Mouse (Mus musculus) bone marrow macrophage, adult 2 months (primary cell): Measurements from ENCODE around the gene Cox8b. TPM values are rescaled to one million over a fixed set of nuclear protein-coding genes. Genes with fewer than 3 reads are reported as not detected.

ENCODE experiments used
- H3K27ac ChIP-seq: 2 replicates; pipeline ENCODE4 v1.5.1; 2012; ENCODE audit warnings: low read depth, low read length; ENCODE audit not compliant: insufficient read depth
- H3K4me1 ChIP-seq: 2 replicates; pipeline ENCODE4 v1.6.1; 2012; ENCODE audit warnings: low read length; ENCODE audit not compliant: control insufficient read depth, insufficient read depth
- H3K4me3 ChIP-seq: 2 replicates; pipeline ENCODE4 v1.5.1; 2012; ENCODE audit warnings: mild to moderate bottlenecking, low read length, moderate library complexity; ENCODE audit not compliant: insufficient read depth
- CTCF ChIP-seq: IDR thresholded peaks from 2 replicates; pipeline ENCODE4 v1.5.1; 2012; ENCODE audit warnings: low read depth, mild to moderate bottlenecking, low read length, moderate library complexity
- POLR2A ChIP-seq: IDR thresholded peaks from 2 replicates; pipeline ENCODE4 v1.6.1; 2012; ENCODE audit warnings: mild to moderate bottlenecking, low read depth, low read length, borderline replicate concordance
- polyA plus RNA-seq: library from polyadenylated mRNA; stranded (reverse); fragments of >200 nt; gene quantifications from 2 replicates; pipeline ENCODE4 v1.2.4, GENCODE M21; 2012; ENCODE audit not compliant: missing spikeins, insufficient read depth, insufficient read length

The Cox8b gene
- polyA plus RNA-seq, 1 experiment = 2.2 TPM

- peaks cover 12% of the 10 kb centered on the region; the same call in 1 of the 2 replicates for H3K4me1 ChIP-seq
- TF ChIP-seq CTCF (no peak), POLR2A (no peak)
- H3K27ac ChIP-seq = no peak overlapping the region
- H3K4me3 ChIP-seq = no peak overlapping the region
These were observed 45.8 kb downstream of the Cox8b start for GRCm38 (mm10) chr7:140854483-140854882.

GRCm38 (mm10) chr7:140853386-140853785, 46.9 kb downstream of the Cox8b start:
- TF ChIP-seq CTCF = no peak
- no peak for TF ChIP-seq POLR2A
- Histone ChIP-seq H3K27ac (no peak overlapping the region), H3K4me1 (peaks cover 6% of the 10 kb centered on the region; the same call in 1 of the 2 replicates), H3K4me3 (no peak overlapping the region)

- TF ChIP-seq POLR2A (no peak), CTCF (no peak)
- Histone ChIP-seq H3K27ac (no peak overlapping the region), H3K4me1 (peaks cover 5% of the 10 kb centered on the region; the same call in 1 of the 2 replicates), H3K4me3 (no peak overlapping the region)
These were observed 48.3 kb downstream of the Cox8b start for GRCm38 (mm10) chr7:140851916-140852315.

Other genes starting within 250 kb of the Cox8b start
- 0.05 TPM in 1 of 2 replicates, not detected in the other for gene Olfr539, start 240.5 kb downstream of the Cox8b start, polyA plus RNA-seq
- gene Olfr45, start 218.5 kb downstream of the Cox8b start, polyA plus RNA-seq = not detected in 2 replicates
- not detected in 2 replicates for gene Olfr541, start 203.2 kb downstream of the Cox8b start, polyA plus RNA-seq
- gene Cyp2e1, start 136.7 kb downstream of the Cox8b start, polyA plus RNA-seq = not detected in 2 replicates
- gene Syce1, start 112.6 kb downstream of the Cox8b start, polyA plus RNA-seq = not detected in 2 replicates
- gene Zfp941, start 78.3 kb downstream of the Cox8b start, polyA plus RNA-seq = 0.19 and 0.20 TPM in 2 replicates
- gene Urah, start 65.4 kb downstream of the Cox8b start, polyA plus RNA-seq = not detected in 2 replicates
- gene Scgb1c1, start 54.9 kb downstream of the Cox8b start, polyA plus RNA-seq = not detected in 2 replicates
- gene Odf3, start 52.6 kb downstream of the Cox8b start, polyA plus RNA-seq = not detected in 2 replicates
- gene Gm45785, start 44.1 kb downstream of the Cox8b start, polyA plus RNA-seq = not detected in 2 replicates
- gene Ric8a, start 43.5 kb downstream of the Cox8b start, polyA plus RNA-seq = 58.2 and 61.2 TPM in 2 replicates
- 21.1 and 29.7 TPM in 2 replicates for gene Bet1l, start 42.9 kb downstream of the Cox8b start, polyA plus RNA-seq
- gene Psmd13, start 18.5 kb downstream of the Cox8b start, polyA plus RNA-seq = 120 and 121 TPM in 2 replicates
- gene Sirt3, start 18.1 kb downstream of the Cox8b start, polyA plus RNA-seq = 16.2 and 20.1 TPM in 2 replicates
- gene Nlrp6, start 20.5 kb upstream of the Cox8b start, polyA plus RNA-seq = not detected in 2 replicates
- 11.5 and 13.8 TPM in 2 replicates for gene Pgghg, start 40.9 kb upstream of the Cox8b start, polyA plus RNA-seq
- gene Ifitm5, start 49.8 kb upstream of the Cox8b start, polyA plus RNA-seq = 1.8 and 1.9 TPM in 2 replicates
- gene Gm45717, start 55.5 kb upstream of the Cox8b start, polyA plus RNA-seq = 1.2 and 8.8 TPM in 2 replicates
- 1,477 and 1,645 TPM in 2 replicates for gene Ifitm2, start 55.5 kb upstream of the Cox8b start, polyA plus RNA-seq
- gene Ifitm1, start 66.8 kb upstream of the Cox8b start, polyA plus RNA-seq = 31.2 and 38.0 TPM in 2 replicates
- 1,636 and 1,773 TPM in 2 replicates for gene Ifitm3, start 110.3 kb upstream of the Cox8b start, polyA plus RNA-seq
- 31.9 and 45.4 TPM in 2 replicates for gene Ifitm6, start 117.5 kb upstream of the Cox8b start, polyA plus RNA-seq
- gene Gm17387, start 128.7 kb upstream of the Cox8b start, polyA plus RNA-seq = not detected in 2 replicates
- gene B4galnt4, start 160.7 kb upstream of the Cox8b start, polyA plus RNA-seq = not detected in 2 replicates
- not detected in 2 replicates for gene Pkp3, start 177.8 kb upstream of the Cox8b start, polyA plus RNA-seq
- 1.6 and 3.9 TPM in 2 replicates for gene Sigirr, start 200.1 kb upstream of the Cox8b start, polyA plus RNA-seq
- not detected in 2 replicates for gene Ano9, start 217.4 kb upstream of the Cox8b start, polyA plus RNA-seq
- gene Ptdss2, start 221.9 kb upstream of the Cox8b start, polyA plus RNA-seq = 20.7 and 21.5 TPM in 2 replicates